In genomic region chr1:92215996-92216630, GRCm38 (mm10) we compare ENCODE assay signal across 10 mouse cellular contexts. TPM values are rescaled to one million over a fixed set of nuclear protein-coding genes. Genes with fewer than 3 reads are reported as not detected.
DNase-seq lines count a peak whose midpoint lies in the region; ATAC-seq and TF ChIP-seq lines count a peak whose summit lies in the region.
"Had no signal": no experiment of that assay in that cellular context is flagged by ENCODE, and none has a peak within 500 bp of the region (broad histone marks: within the 10 kb centered on the region; RNA-seq: fewer than 3 reads in every experiment).

No protein-coding gene starts in this region.

- no peak for TF ChIP-seq CTCF in bone marrow, adult 2 months (IDR thresholded peaks at IDR 0.05; ENCODE audit: control insufficient read depth, insufficient read depth, low read length)

- peak; percentile 20 to 25 for DNase-seq in adrenal gland, postnatal 36 days
- no peak for DNase-seq in adrenal gland, postnatal 10 days
- peak; percentile 32 to 45 for DNase-seq in layer of hippocampus, adult 8-10 months (ENCODE audit: low spot score in 2 of 2)
- no peak for DNase-seq in layer of hippocampus, adult 9-10 months (ENCODE audit: low spot score)
- DNase-seq in heart, adult 9 months (ENCODE audit: low spot score in 2 of 2) = peak; percentile 13 to 29
- DNase-seq: thymus, postnatal 14 days had no signal

- H3K4me1 ChIP-seq in bone marrow, adult 2 months (ENCODE audit: control insufficient read depth, insufficient read depth, low read length) = peaks cover 1% of the 10 kb centered on the region; the same call in 1 of the 2 replicates

- ATAC-seq in CD4-positive, CD25-positive, alpha-beta regulatory T cell, adult 4 months = no peak
- no peak for ATAC-seq in cerebellum, adult (ENCODE audit: insufficient number of reproducible peaks, low FRiP score, low TSS enrichment)

- H3K27ac ChIP-seq in bone marrow, adult 2 months (ENCODE audit: control insufficient read depth, insufficient read depth, low read depth, low read length, poor library complexity) = peak overlapping the region; percentile 13; the same call in 1 of the 2 replicates
- H3K27ac ChIP-seq: liver, embryonic 14.5 days had no signal

- WGBS in bone marrow, adult 2 months = 8% methylated on average over 11 of the region's 11 CpGs

- no peak for TF ChIP-seq POLR2A in bone marrow, adult 2 months (IDR thresholded peaks at IDR 0.05; ENCODE audit: borderline replicate concordance, control insufficient read depth, low read depth, low read length)

- no peak overlapping the region for H3K4me3 ChIP-seq in bone marrow, adult 2 months (replicated peaks; ENCODE audit: control insufficient read depth, low read depth, low read length)

RNA-seq across cellular contexts. Expression of gene Hdac4, which starts 20.6 kb away (rescaled TPM):
- total RNA-seq in adrenal gland, postnatal 36 days (2021) = 10 to 100 TPM; 76.9 to 97.4 TPM
- total RNA-seq in adrenal gland, postnatal 10 days (2021) = 10 to 100 TPM; 55.3 to 74.5 TPM
- total RNA-seq in layer of hippocampus, adult 8-10 months (2022) = 100 to 1,000 TPM in 2 of 4 experiments, 10 to 100 TPM in 2; 79.8 to 118 (median 98.2) TPM
- polyA plus RNA-seq in bone marrow, adult 2 months (2011; ENCODE audit: insufficient read depth, insufficient read length, low replicate concordance, missing spikeins) = 13.7 and 18.1 TPM in 2 replicates
- 10 to 100 TPM; 61.6 to 72.5 TPM for polyA plus RNA-seq in CD4-positive, CD25-positive, alpha-beta regulatory T cell, adult 4 months (2017; shearing (Covaris generic))

Comparison
In these comparisons a context has a peak if more than half of its experiments do, and no peak if none do; other contexts are left out.
1. DNase-seq: peak in adrenal gland, postnatal 36 days (2 of 2), layer of hippocampus, adult 8-10 months (2 of 2) and heart, adult 9 months (2 of 2); none in adrenal gland, postnatal 10 days (single experiment) and layer of hippocampus, adult 9-10 months (single experiment).